In the genomic region with DNA sequence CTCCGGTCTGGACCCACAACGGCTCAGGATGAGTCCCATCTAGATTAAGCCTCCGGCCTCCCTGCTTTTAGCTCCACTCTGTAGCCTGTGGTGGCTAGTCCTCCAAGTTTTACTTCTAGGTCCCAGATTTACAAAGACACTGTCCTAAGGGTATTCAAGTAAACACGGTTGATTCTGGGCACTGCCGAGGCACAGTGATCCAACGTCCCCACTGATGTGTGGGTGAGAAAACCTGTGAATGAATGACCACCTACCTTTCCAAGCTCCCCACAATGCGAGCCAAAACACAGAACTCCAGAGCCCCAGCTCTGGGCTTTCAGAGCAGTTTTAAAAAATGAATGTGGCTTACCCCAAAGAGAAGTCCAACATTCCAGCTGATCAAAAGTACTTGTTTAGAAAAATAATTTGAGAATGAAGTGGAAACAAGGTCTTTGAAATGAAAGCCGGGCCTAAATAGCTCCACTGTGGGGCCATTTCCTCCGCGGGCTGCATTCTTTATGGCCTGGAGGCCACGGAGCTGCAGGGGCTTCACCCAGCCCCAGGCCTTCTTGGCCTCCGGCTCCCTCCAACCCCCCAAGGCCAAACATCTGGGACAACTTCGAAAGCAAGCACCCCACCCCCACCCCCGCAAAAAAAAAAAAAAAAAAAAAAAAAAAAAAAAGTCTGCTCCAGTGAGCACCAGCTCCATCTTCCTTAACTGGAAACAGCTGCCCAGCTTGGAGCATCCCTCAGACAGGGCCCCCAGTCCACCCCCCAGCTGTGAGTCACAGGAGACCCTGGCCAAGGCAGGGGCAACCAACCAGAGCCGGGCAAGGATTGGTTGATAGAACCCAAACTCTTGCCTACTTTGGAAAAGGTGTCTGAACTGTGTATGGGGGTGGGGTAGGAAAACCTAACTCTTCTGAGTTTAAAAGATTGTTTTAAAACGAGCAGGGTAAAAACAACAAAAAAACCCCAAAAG, we compare ENCODE assay signal across 8 mouse cellular contexts. TPM values are rescaled to one million over a fixed set of nuclear protein-coding genes. Genes with fewer than 3 reads are reported as not detected.
DNase-seq lines count a peak whose midpoint lies in the region; ATAC-seq and TF ChIP-seq lines count a peak whose summit lies in the region.

No protein-coding gene starts in this region.

- no peak for ATAC-seq in kidney, embryonic 15.5 days (replicated peaks; ENCODE audit: low FRiP score)
- no peak for ATAC-seq in granulocyte monocyte progenitor cell, adult 5-6 weeks (replicated peaks; ENCODE audit: poor library complexity, severe bottlenecking)

- peaks cover 15% of the 10 kb centered on the region; the same call in 1 of the 2 replicates for H3K36me3 ChIP-seq in kidney, embryonic 15.5 days

- no peaks in the 10 kb centered on the region for H3K9me3 ChIP-seq in kidney, embryonic 15.5 days (replicated peaks)

- H3K4me3 ChIP-seq in cerebellum, adult 2 months (replicated peaks; ENCODE audit: insufficient read depth, low read depth, low read length) = no peak overlapping the region
- peak overlapping the region; percentile 35 for H3K4me3 ChIP-seq in kidney, embryonic 15.5 days (replicated peaks)

- peak overlapping the region; percentile 35; the same call in 1 of the 2 replicates for H3K9ac ChIP-seq in kidney, embryonic 15.5 days

- no peak for TF ChIP-seq POLR2A in cerebellum, adult 2 months (IDR thresholded peaks at IDR 0.05; ENCODE audit: borderline replicate concordance, insufficient read depth, low read length)

- H3K27ac ChIP-seq in cerebellum, adult 2 months (ENCODE audit: insufficient read depth, low read length) = 0 out of 2 replicates have a peak overlapping the region, but pooled peaks have one; percentile 5
- peak overlapping the region; percentile 92 for H3K27ac ChIP-seq in kidney, embryonic 15.5 days

- DNase-seq in cerebellum, adult 2 months = no peak
- DNase-seq in cerebellum, adult 11 months = no peak
- DNase-seq in adipocyte (ENCODE audit: low spot score) = peak; percentile 79
- DNase-seq in gastrocnemius, postnatal 25 days = peak; percentile 72
- DNase-seq in lung, postnatal 4 days = peak; percentile 53 to 70
- DNase-seq in testis, postnatal 10 days (ENCODE audit: low spot score) = peak; percentile 60

- no peak for TF ChIP-seq CTCF in cerebellum, adult 2 months (IDR thresholded peaks at IDR 0.05; ENCODE audit: borderline replicate concordance, insufficient read depth, low read depth, low read length)

- H3K4me1 ChIP-seq in cerebellum, adult 2 months (ENCODE audit: control insufficient read depth, insufficient read depth, low read length) = no peaks in the 10 kb centered on the region
- H3K4me1 ChIP-seq in kidney, embryonic 15.5 days = peaks cover 44% of the 10 kb centered on the region

- H3K4me2 ChIP-seq in kidney, embryonic 15.5 days = peak overlapping the region; percentile 59

- peaks cover 8% of the 10 kb centered on the region; the same call in 1 of the 2 replicates for H3K27me3 ChIP-seq in cerebellum, adult 2 months (ENCODE audit: control insufficient read depth, insufficient read depth, low read length)
- H3K27me3 ChIP-seq in kidney, embryonic 15.5 days = no peaks in the 10 kb centered on the region

- WGBS in cerebellum, adult 2 months = 57% methylated on average over 16 of the region's 16 CpGs
- 18% methylated on average over 16 of the region's 16 CpGs for WGBS in kidney, embryonic 15.5 days

RNA-seq across cellular contexts. Expression of gene Zfp36l2, which starts 5.2 kb away (rescaled TPM):
- polyA plus RNA-seq in cerebellum, adult 2 months (2012; rRNA removed) = 14.2 and 15.9 TPM in 2 replicates
- total RNA-seq in gastrocnemius, postnatal 25 days (2021) = 10 to 100 TPM; 10.1 to 14.9 TPM
- polyA plus RNA-seq in kidney, embryonic 15.5 days (2015; fragmentation: Nextera tagmentation; extraction: Ambion mirVana) = 13.7 and 14.7 TPM in 2 replicates
- total RNA-seq in granulocyte monocyte progenitor cell, adult 5-6 weeks (2014; fragmentation: Nextera tagmentation) = 199 TPM in 2 replicates
- 91.5 and 99.4 TPM in 2 replicates for total RNA-seq in granulocyte monocyte progenitor cell, adult 5-6 weeks (2017)

Comparison
In these comparisons a context has a peak if more than half of its experiments do, and no peak if none do; other contexts are left out.
1. DNase-seq: peak in adipocyte (single experiment), gastrocnemius, postnatal 25 days (single experiment), lung, postnatal 4 days (2 of 2) and testis, postnatal 10 days (single experiment); none in cerebellum, adult 2 months (0 of 2) and cerebellum, adult 11 months (single experiment).
2. RNA of gene Zfp36l2, which starts 5.2 kb away (total RNA-seq): 91.5 to 199 TPM in granulocyte monocyte progenitor cell, adult 5-6 weeks; 10.1 to 14.9 TPM in gastrocnemius, postnatal 25 days; every median in the first group is over 4 times any median in the second.